Mouse (Mus musculus) cerebellum, adult 2 months (tissue): ENCODE data around the gene Cdr2l. TPM values are rescaled to one million over a fixed set of nuclear protein-coding genes. Genes with fewer than 3 reads are reported as not detected.
A peak's percentile ranks its signal among the peaks of the same experiment; 100 is the strongest.
"Not testable (repeated sequence)": the region's sequence is repeated elsewhere in the genome, so short reads cannot be mapped to it uniquely, and the experiment has no call there.

Experiments
- DNase-seq, 2 experiments: peaks; one replicate each; pipeline ENCODE4 v3.0.0; 2021
- H3K27ac ChIP-seq: fragments of 200-500 bp; 2 replicates; pipeline ENCODE4 v1.5.1; 2012; ENCODE audit warnings: low read length, control low read depth, inconsistent platforms; ENCODE audit not compliant: insufficient read depth
- H3K27me3 ChIP-seq: fragments of 200-500 bp; 2 replicates; pipeline ENCODE4 v1.6.1; 2012; ENCODE audit warnings: inconsistent platforms, mild to moderate bottlenecking, low read length, moderate library complexity; ENCODE audit not compliant: control insufficient read depth, insufficient read depth
- H3K4me1 ChIP-seq: fragments of 200-500 bp; 2 replicates; pipeline ENCODE4 v1.6.1; 2011; ENCODE audit warnings: low read length; ENCODE audit not compliant: control insufficient read depth, insufficient read depth
- H3K4me3 ChIP-seq: fragments of 200-500 bp; replicated peaks from 2 replicates; pipeline ENCODE3; 2011; ENCODE audit warnings: mild to moderate bottlenecking, low read depth, low read length, control low read depth; ENCODE audit not compliant: insufficient read depth
- CTCF ChIP-seq: fragments of 200-500 bp; IDR thresholded peaks from 2 replicates; pipeline ENCODE4 v1.5.1; 2011; ENCODE audit warnings: low read depth, mild to moderate bottlenecking, control low read depth, low read length, moderate library complexity, borderline replicate concordance; ENCODE audit not compliant: insufficient read depth
- POLR2A ChIP-seq: fragments of 200-500 bp; IDR thresholded peaks from 2 replicates; pipeline ENCODE4 v1.6.1; 2011; ENCODE audit warnings: low read length, control low read depth, borderline replicate concordance; ENCODE audit not compliant: insufficient read depth
- WGBS: fragments of 180-500 bp; shearing (Covaris S2); methylation state at CpG from one replicate; pipeline ENCODE4 v1.1.7; 2018; 5-methylcytosine and 5-hydroxymethylcytosine counted together
- polyA plus RNA-seq: library from polyadenylated mRNA; depleted of rRNA; stranded (reverse); fragments of >200 nt; gene quantifications from 2 replicates; pipeline ENCODE4 v1.2.3, GENCODE M21; 2012

Gene Cdr2l
- polyA plus RNA-seq, 1 experiment, result 54.3 TPM

- TF ChIP-seq POLR2A (peak; percentile 28; the same call in 1 of the 2 replicates), CTCF (no peak)
- Histone ChIP-seq H3K27me3 (no peaks in the 10 kb centered on the region), H3K4me3 (peak overlapping the region; percentile 98), H3K27ac (peak overlapping the region; percentile 23), H3K4me1 (peaks cover 18% of the 10 kb centered on the region)
- peak; percentile 49 to 56 for DNase-seq
- 3% methylated on average over 5 of the region's 5 CpGs for WGBS
Observed at GRCm38 (mm10) chr11:115382891-115383290, 1.2 kb downstream of the Cdr2l start.

- Histone ChIP-seq H3K4me3 (peak overlapping the region; percentile 98), H3K27ac (peak overlapping the region; percentile 23), H3K27me3 (no peaks in the 10 kb centered on the region), H3K4me1 (peaks cover 22% of the 10 kb centered on the region)
- WGBS, result 15% methylated on average over 16 of the region's 16 CpGs
- TF ChIP-seq CTCF, result no peak
- no peak for TF ChIP-seq POLR2A
- peak in 1 of 2 experiments; percentile 59 for DNase-seq
Observed at GRCm38 (mm10) chr11:115383701-115384474, 2.2 kb downstream of the Cdr2l start.

GRCm38 (mm10) chr11:115384587-115384986 lies 2.9 kb downstream of the Cdr2l start:
- H3K27me3 ChIP-seq, result no peaks in the 10 kb centered on the region
- H3K4me1 ChIP-seq, result peaks cover 22% of the 10 kb centered on the region
- H3K27ac ChIP-seq, result peak overlapping the region; percentile 23; the same call in 1 of the 2 replicates
- TF ChIP-seq CTCF, result no peak
- no peak for TF ChIP-seq POLR2A
- WGBS, result 70% methylated on average over 5 of the region's 5 CpGs
- DNase-seq, result no peak
- no peak overlapping the region for H3K4me3 ChIP-seq

- WGBS, result 87% methylated on average over 3 of the region's 3 CpGs
- not testable (repeated sequence) for DNase-seq, H3K27ac ChIP-seq, H3K4me3 ChIP-seq, H3K27me3 ChIP-seq
- peaks cover 22% of the 10 kb centered on the region for H3K4me1 ChIP-seq
Observed at GRCm38 (mm10) chr11:115386859-115387258, 5.1 kb downstream of the Cdr2l start.

- WGBS, result 91% methylated on average over 7 of the region's 7 CpGs
- no peak for TF ChIP-seq CTCF
- no peak for TF ChIP-seq POLR2A
Observed at GRCm38 (mm10) chr11:115391358-115391757, 9.6 kb downstream of the Cdr2l start.

GRCm38 (mm10) chr11:115393721-115394325 lies 12.1 kb downstream of the Cdr2l start:
- H3K4me3 ChIP-seq, result peak overlapping the region; percentile 14
- H3K27ac ChIP-seq, result peak overlapping the region; percentile 27
- H3K4me1 ChIP-seq, result peaks cover 23% of the 10 kb centered on the region
- DNase-seq, result peak; percentile 83 to 86
- H3K27me3 ChIP-seq, result no peaks in the 10 kb centered on the region
- 26% methylated on average over 34 of the region's 34 CpGs for WGBS
- peak; percentile 38; the same call in 1 of the 2 replicates for TF ChIP-seq POLR2A
- TF ChIP-seq CTCF, result no peak

More at GRCm38 (mm10) chr11:115391358-115391757, 9.6 kb downstream of the Cdr2l start:
- no peak for DNase-seq
- no peaks in the 10 kb centered on the region for H3K27me3 ChIP-seq
- peaks cover 22% of the 10 kb centered on the region for H3K4me1 ChIP-seq
- H3K27ac ChIP-seq, result no peak overlapping the region
- no peak overlapping the region for H3K4me3 ChIP-seq

- Histone ChIP-seq H3K27ac (no peak overlapping the region), H3K27me3 (no peaks in the 10 kb centered on the region), H3K4me1 (peaks cover 39% of the 10 kb centered on the region), H3K4me3 (no peak overlapping the region)
- DNase-seq, result no peak
- WGBS, result 55% methylated on average over 7 of the region's 7 CpGs
- TF ChIP-seq POLR2A (no peak), CTCF (no peak)
Observed at GRCm38 (mm10) chr11:115398085-115398484, 16.4 kb downstream of the Cdr2l start.

- WGBS, result 23% methylated on average over 3 of the region's 3 CpGs
- H3K27ac ChIP-seq, result peak overlapping the region; percentile 98
- peaks cover 27% of the 10 kb centered on the region for H3K4me1 ChIP-seq
- peak overlapping the region; percentile 65 for H3K4me3 ChIP-seq
- TF ChIP-seq CTCF (no peak), POLR2A (no peak)
- no peaks in the 10 kb centered on the region for H3K27me3 ChIP-seq
- DNase-seq, result peak; percentile 42 to 50
Observed at GRCm38 (mm10) chr11:115400126-115400525, 18.4 kb downstream of the Cdr2l start.
